Mouse (Mus musculus) CH12.LX (cell line): ENCODE data around the gene Napa. TPM values are rescaled to one million over a fixed set of nuclear protein-coding genes. Genes with fewer than 3 reads are reported as not detected.

Source experiments
- DNase-seq: peaks from one replicate; pipeline ENCODE4 v3.0.0-alpha.2; 2013; ENCODE audit errors: extremely low read depth
- H3K27ac ChIP-seq: 2 replicates; pipeline ENCODE4 v1.5.1; 2012; ENCODE audit warnings: low read depth, mild to moderate bottlenecking, control low read depth, moderate library complexity; ENCODE audit not compliant: insufficient read depth
- H3K27me3 ChIP-seq: replicated peaks from 2 replicates; pipeline ENCODE3; 2012; ENCODE audit warnings: inconsistent platforms
- H3K36me3 ChIP-seq, 2 experiments: replicated peaks in 1 of 2; 2 replicates each; pipeline versions ENCODE3 to v1.6.1; 2012; ENCODE audit warnings: inconsistent platforms in 1 of 2, low read length in 1 of 2, mild to moderate bottlenecking in 1 of 2, mixed read lengths in 1 of 2, moderate library complexity in 1 of 2; ENCODE audit not compliant: control insufficient read depth in 1 of 2, insufficient read depth in 1 of 2
- H3K4me1 ChIP-seq, 2 experiments: 2 replicates each; pipeline ENCODE4 v1.6.1; 2012; ENCODE audit warnings: inconsistent platforms in 1 of 2, moderate library complexity in 1 of 2; ENCODE audit not compliant: insufficient read depth in 2 of 2, control insufficient read depth in 1 of 2
- H3K4me2 ChIP-seq: 2 replicates; pipeline ENCODE4 v1.6.1; 2012; ENCODE audit warnings: low read depth, mild to moderate bottlenecking, control low read depth; ENCODE audit not compliant: poor library complexity, insufficient read depth, severe bottlenecking
- H3K4me3 ChIP-seq, 3 experiments: fragments of 150-350 bp in 1 of 3; sonication (generic) in 1 of 3; replicated peaks in 1 of 3; 2 replicates each; pipeline versions ENCODE3 to v1.5.1; 2011 to 2012; ENCODE audit warnings: low read depth in 2 of 3, low read length in 2 of 3, mild to moderate bottlenecking in 2 of 3, moderate library complexity in 2 of 3, control low read depth in 1 of 3, improper control_type of control experiment in 1 of 3, inconsistent platforms in 1 of 3, mixed read lengths in 1 of 3; ENCODE audit not compliant: poor library complexity in 1 of 3
- H3K79me2 ChIP-seq: replicated peaks from 2 replicates; pipeline ENCODE4 v1.6.1; 2012; ENCODE audit warnings: mild to moderate bottlenecking, moderate library complexity; ENCODE audit not compliant: control insufficient read depth, poor library complexity, insufficient read depth, severe bottlenecking; ENCODE audit errors: extremely low read depth
- H3K9ac ChIP-seq: 2 replicates; pipeline ENCODE4 v1.6.1; 2012; ENCODE audit warnings: low read depth, mild to moderate bottlenecking, control low read depth, moderate library complexity; ENCODE audit not compliant: insufficient read depth
- H3K9me3 ChIP-seq: replicated peaks from 2 replicates; pipeline ENCODE3; 2012; ENCODE audit warnings: low read length, inconsistent platforms, mixed read lengths
- BHLHE40 ChIP-seq: IDR thresholded peaks from 2 replicates; pipeline ENCODE4 v1.6.1; 2011; ENCODE audit warnings: mild to moderate bottlenecking, low read depth, low read length, improper control_type of control experiment
- CHD2 ChIP-seq: IDR thresholded peaks from 2 replicates; pipeline ENCODE4 v1.6.1; 2011; ENCODE audit warnings: low read length, improper control_type of control experiment
- CTCF ChIP-seq, 2 experiments: IDR thresholded peaks in 1 of 2; conservative IDR thresholded peaks in 1 of 2; 2 replicates each; pipeline ENCODE4 v1.5.1; 2011 to 2012; ENCODE audit warnings: low read depth in 2 of 2, low read length in 2 of 2, improper control_type of control experiment in 1 of 2, inconsistent platforms in 1 of 2, mild to moderate bottlenecking in 1 of 2, moderate library complexity in 1 of 2
- E2F4 ChIP-seq: IDR thresholded peaks from 2 replicates; pipeline ENCODE4 v1.6.1; 2011; ENCODE audit warnings: low read depth, low read length, improper control_type of control experiment; ENCODE audit not compliant: insufficient replicate concordance
- ELF1 ChIP-seq: IDR thresholded peaks from 2 replicates; pipeline ENCODE4 v1.6.1; 2014; ENCODE audit warnings: low read depth, mild to moderate bottlenecking, inconsistent platforms, low read length, improper control_type of control experiment
- IRF4 ChIP-seq: IDR thresholded peaks from 2 replicates; pipeline ENCODE4 v1.6.1; 2014; ENCODE audit warnings: low read depth, mild to moderate bottlenecking, inconsistent platforms, low read length, improper control_type of control experiment
- JUN ChIP-seq: IDR thresholded peaks from 2 replicates; pipeline ENCODE4 v1.6.1; 2011; ENCODE audit warnings: low read depth, mild to moderate bottlenecking, low read length, improper control_type of control experiment, moderate library complexity; ENCODE audit not compliant: insufficient read depth
- JUND ChIP-seq: conservative IDR thresholded peaks from 2 replicates; pipeline ENCODE4 v1.6.1; 2011; ENCODE audit warnings: low read depth, low read length, improper control_type of control experiment
- KAT2A ChIP-seq: IDR thresholded peaks from 2 replicates; pipeline ENCODE4 v1.6.1; 2012; ENCODE audit warnings: low read length, improper control_type of control experiment, inconsistent platforms; ENCODE audit not compliant: insufficient replicate concordance
- MAFK ChIP-seq: IDR thresholded peaks from 2 replicates; pipeline ENCODE4 v1.6.1; 2011; ENCODE audit warnings: low read length, improper control_type of control experiment; ENCODE audit not compliant: insufficient replicate concordance
- MAX ChIP-seq: IDR thresholded peaks from 2 replicates; pipeline ENCODE4 v1.6.1; 2011; ENCODE audit warnings: low read length, improper control_type of control experiment
- MAZ ChIP-seq: IDR thresholded peaks from 2 replicates; pipeline ENCODE4 v1.6.1; 2012; ENCODE audit warnings: low read depth, mild to moderate bottlenecking, inconsistent platforms, low read length, improper control_type of control experiment, moderate library complexity
- MXI1 ChIP-seq: IDR thresholded peaks from 2 replicates; pipeline ENCODE4 v1.6.1; 2011; ENCODE audit warnings: mild to moderate bottlenecking, low read depth, low read length, improper control_type of control experiment
- MYC ChIP-seq: IDR thresholded peaks from 2 replicates; pipeline ENCODE4 v1.6.1; 2011; ENCODE audit warnings: low read depth, mild to moderate bottlenecking, improper control_type of control experiment, low read length
- NELFE ChIP-seq: IDR thresholded peaks from 2 replicates; pipeline ENCODE4 v1.6.1; 2011; ENCODE audit warnings: low read depth, low read length, improper control_type of control experiment
- NRF1 ChIP-seq: IDR thresholded peaks from 2 replicates; pipeline ENCODE4 v1.6.1; 2014; ENCODE audit warnings: low read depth, mild to moderate bottlenecking, inconsistent platforms, low read length, improper control_type of control experiment, moderate library complexity
- PAX5 ChIP-seq: IDR thresholded peaks from 2 replicates; pipeline ENCODE4 v1.6.1; 2012; ENCODE audit warnings: low read length, inconsistent platforms, mixed read lengths
- POLR2A ChIP-seq: IDR thresholded peaks from 2 replicates; pipeline ENCODE4 v1.6.1; 2011; ENCODE audit warnings: low read depth, mild to moderate bottlenecking, improper control_type of control experiment, low read length
- RAD21 ChIP-seq: IDR thresholded peaks from 2 replicates; pipeline ENCODE4 v1.6.1; 2011; ENCODE audit warnings: low read depth, mild to moderate bottlenecking, low read length, improper control_type of control experiment, moderate library complexity
- SIN3A ChIP-seq: IDR thresholded peaks from 2 replicates; pipeline ENCODE4 v1.6.1; 2012; ENCODE audit warnings: low read length, improper control_type of control experiment, inconsistent platforms
- SMC3 ChIP-seq: IDR thresholded peaks from 2 replicates; pipeline ENCODE4 v1.6.1; 2011; ENCODE audit warnings: low read depth, low read length, improper control_type of control experiment
- TBP ChIP-seq: conservative IDR thresholded peaks from 2 replicates; pipeline ENCODE4 v1.6.1; 2011; ENCODE audit warnings: low read depth, low read length, improper control_type of control experiment
- TCF12 ChIP-seq: IDR thresholded peaks from 2 replicates; pipeline ENCODE4 v1.6.1; 2014; ENCODE audit warnings: low read depth, mild to moderate bottlenecking, inconsistent platforms, low read length, improper control_type of control experiment
- UBTF ChIP-seq: IDR thresholded peaks from 2 replicates; pipeline ENCODE4 v1.6.1; 2012; ENCODE audit warnings: low read depth, mild to moderate bottlenecking, inconsistent platforms, low read length, improper control_type of control experiment, moderate library complexity
- USF1 ChIP-seq: IDR thresholded peaks from 2 replicates; pipeline ENCODE4 v1.6.1; 2014; ENCODE audit warnings: low read depth, mild to moderate bottlenecking, inconsistent platforms, low read length, improper control_type of control experiment
- USF2 ChIP-seq: conservative IDR thresholded peaks from 2 replicates; pipeline ENCODE4 v1.6.1; 2011; ENCODE audit warnings: low read depth, low read length, improper control_type of control experiment
- ZC3H11A ChIP-seq: IDR thresholded peaks from 2 replicates; pipeline ENCODE4 v1.6.1; 2012; ENCODE audit warnings: low read depth, mild to moderate bottlenecking, inconsistent platforms, low read length, improper control_type of control experiment
- ZKSCAN1 ChIP-seq: IDR thresholded peaks from 2 replicates; pipeline ENCODE4 v1.6.1; 2012; ENCODE audit warnings: low read depth, inconsistent platforms, low read length, improper control_type of control experiment, borderline replicate concordance
- ZNF384 ChIP-seq: IDR thresholded peaks from 2 replicates; pipeline ENCODE4 v1.6.1; 2012; ENCODE audit warnings: low read depth, low read length, improper control_type of control experiment, inconsistent platforms
- dilution Hi-C: fragments of 300-500 bp; cut with MboI; formaldehyde crosslinking; loops from 2 replicates; pipeline ENCODE4 v1.14.3; 2020; ENCODE audit warnings: low sequenced_read_pairs; ENCODE audit not compliant: extremely low pct_unique_long_range_greater_than_20kb, extremely low pct_ligation_motif_present
- in situ Hi-C: fragments of 300-500 bp; cut with MboI; formaldehyde crosslinking; loops from 3 replicates; pipeline ENCODE4 v1.14.3; 2019; ENCODE audit warnings: low sequenced_read_pairs, low pct_ligation_motif_present, low pct_unique_long_range_greater_than_20kb, mixed read lengths
- polyA plus RNA-seq: library from polyadenylated mRNA; unstranded; fragments of >175 nt; gene quantifications from 2 replicates; pipeline ENCODE4 v1.2.1, GENCODE M21; 2012; ENCODE audit warnings: low read depth; ENCODE audit not compliant: insufficient read length
- total RNA-seq, 2 experiments: library from RNA; depleted of rRNA; stranded (reverse); fragments of 300-350 nt in 1 of 2; fragments of >200 nt in 1 of 2; gene quantifications; 2 replicates each; pipeline ENCODE4 v1.2.3; 2012 to 2014

The Napa gene
- total and polyA plus RNA-seq, 3 experiments: 84.8 to 112 (median 106) TPM

DNA sequence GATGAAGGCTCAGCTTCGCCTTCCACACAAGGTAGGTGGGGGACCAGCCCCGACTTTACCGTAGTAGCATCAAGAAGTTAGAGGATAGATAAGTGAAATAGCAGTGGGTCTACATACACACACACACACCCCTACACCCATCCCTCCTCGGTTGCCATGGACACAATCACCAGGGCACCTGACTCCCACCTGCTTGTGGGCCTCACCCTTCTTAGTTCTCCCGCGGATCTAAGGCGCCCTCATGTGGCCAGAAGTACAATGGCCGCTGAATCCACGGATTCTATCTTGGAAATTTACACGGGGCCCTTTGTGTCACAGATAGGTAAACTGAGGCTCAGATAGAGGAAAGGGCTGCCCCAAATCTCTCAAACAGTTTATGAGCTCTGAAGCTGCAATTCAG, 55.3 kb downstream of the Napa start:
- Histone ChIP-seq H3K27me3 (peaks cover 8% of the 10 kb centered on the region), H3K4me2 (no peak overlapping the region), H3K4me1 (peaks cover 15 to 31% of the 10 kb centered on the region in 2 experiments), H3K9me3 (peaks cover 3% of the 10 kb centered on the region), H3K9ac (no peak overlapping the region), H3K27ac (no peak overlapping the region), H3K79me2 (no peaks in the 10 kb centered on the region), H3K4me3 (no peak overlapping the region), H3K36me3 (no peaks in the 10 kb centered on the region)
- TF ChIP-seq TBP: no peak
- TF ChIP-seq E2F4: no peak
- TF ChIP-seq POLR2A: no peak
- TF ChIP-seq BHLHE40: peak; percentile 78
- peak; percentile 47; the same call in 1 of the 2 replicates for TF ChIP-seq IRF4
- no peak for TF ChIP-seq JUND
- 0 out of 2 replicates have a peak, but pooled peaks have one; percentile 18 for TF ChIP-seq MYC
- no peak for TF ChIP-seq JUN
- TF ChIP-seq ELF1: 0 out of 2 replicates have a peak, but pooled peaks have one; percentile 22
- 0 out of 2 replicates have a peak, but pooled peaks have one; percentile 14 for TF ChIP-seq ZNF384
- peak; percentile 86 for TF ChIP-seq SMC3
- TF ChIP-seq ZKSCAN1: no peak
- no peak for TF ChIP-seq PAX5
- peak; percentile 60 to 91 for TF ChIP-seq CTCF (conservative IDR thresholded peaks at IDR 0.05 in 1 of 2, IDR thresholded peaks at IDR 0.05 in 1 of 2; ENCODE audit: low read depth in 2 of 2, low read length in 2 of 2)
- TF ChIP-seq TCF12: 0 out of 2 replicates have a peak, but pooled peaks have one; percentile 44
- TF ChIP-seq ZC3H11A: peak; percentile 50; the same call in 1 of the 2 replicates
- TF ChIP-seq SIN3A: peak; percentile 62; the same call in 1 of the 2 replicates
- 0 out of 2 replicates have a peak, but pooled peaks have one; percentile 21 for TF ChIP-seq MAZ
- no peak for TF ChIP-seq UBTF
- TF ChIP-seq NRF1: 0 out of 2 replicates have a peak, but pooled peaks have one; percentile 11
- TF ChIP-seq USF2: no peak
- TF ChIP-seq NELFE: no peak; the same call in 1 of the 2 replicates
- TF ChIP-seq USF1: 0 out of 2 replicates have a peak, but pooled peaks have one; percentile 8
- no peak for TF ChIP-seq KAT2A
- peak; percentile 66 for TF ChIP-seq MXI1
- no peak for TF ChIP-seq MAFK
- TF ChIP-seq RAD21: peak; percentile 88
- no peak for TF ChIP-seq CHD2
- TF ChIP-seq MAX: 0 out of 2 replicates have a peak, but pooled peaks have one; percentile 49
- dilution Hi-C loops (loop anchor here (25.0 kb wide), 1 partner anchor 191 kb away; the partner anchor contains the start of gene Ehd2), in situ Hi-C loops (loop anchor here (5.0 kb wide), 1 partner anchor 96 kb away; no protein-coding TSS in a partner anchor)
- peak; percentile 61 for DNase-seq
